Mouse (Mus musculus) midbrain, embryonic 13.5 days (tissue): ENCODE measurements around the gene Zfp189. TPM values are rescaled to one million over a fixed set of nuclear protein-coding genes. Genes with fewer than 3 reads are reported as not detected.
"Not testable (repeated sequence)": the region's sequence is repeated elsewhere in the genome, so short reads cannot be mapped to it uniquely, and the experiment has no call there.

Experiments used
- ATAC-seq: fragments of 200-750 bp; cut with Nextera tagmentation; 2 replicates; pipeline ENCODE4 v1.8.0; 2017; ENCODE audit warnings: mild to moderate bottlenecking, moderate TSS enrichment, moderate library complexity
- H3K27ac ChIP-seq: fragments of 300-500 bp; sonication (generic); 2 replicates; pipeline ENCODE4 v1.5.1; 2015; ENCODE audit warnings: inconsistent platforms, mild to moderate bottlenecking, moderate library complexity
- H3K27me3 ChIP-seq: fragments of 300-500 bp; sonication (generic); 2 replicates; pipeline ENCODE4 v1.6.1; 2015; ENCODE audit warnings: mild to moderate bottlenecking, inconsistent platforms
- H3K36me3 ChIP-seq: fragments of 300-500 bp; sonication (generic); 2 replicates; pipeline ENCODE4 v1.6.1; 2015; ENCODE audit warnings: mild to moderate bottlenecking, inconsistent platforms
- H3K4me1 ChIP-seq: fragments of 300-500 bp; sonication (generic); replicated peaks from 2 replicates; pipeline ENCODE4 v1.6.1; 2015; ENCODE audit warnings: inconsistent platforms
- H3K4me2 ChIP-seq: fragments of 300-500 bp; sonication (generic); replicated peaks from 2 replicates; pipeline ENCODE4 v1.6.1; 2015; ENCODE audit warnings: moderate library complexity, mild to moderate bottlenecking, inconsistent platforms
- H3K4me3 ChIP-seq: fragments of 300-500 bp; sonication (generic); replicated peaks from 2 replicates; pipeline ENCODE4 v1.5.1; 2015; ENCODE audit warnings: mild to moderate bottlenecking, inconsistent platforms
- H3K9ac ChIP-seq: fragments of 300-500 bp; sonication (generic); replicated peaks from 2 replicates; pipeline ENCODE4 v1.6.1; 2015; ENCODE audit warnings: mild to moderate bottlenecking, inconsistent platforms
- H3K9me3 ChIP-seq: fragments of 300-500 bp; sonication (generic); 2 replicates; pipeline ENCODE4 v1.6.1; 2016; ENCODE audit warnings: mild to moderate bottlenecking, inconsistent platforms
- WGBS: fragments of 180-500 bp; shearing (Covaris S2); methylation state at CpG from one replicate; pipeline ENCODE4 v1.1.7; 2015; 5-methylcytosine and 5-hydroxymethylcytosine counted together
- polyA plus RNA-seq: library from polyadenylated mRNA; unstranded; fragments of >200 nt; fragmentation: Nextera tagmentation; extraction: Ambion mirVana; gene quantifications from 2 replicates; pipeline ENCODE4 v1.2.1, GENCODE M21; 2015

Zfp189 gene
- polyA plus RNA-seq, 1 experiment from 2014 or later, result 15.2 TPM

DNA sequence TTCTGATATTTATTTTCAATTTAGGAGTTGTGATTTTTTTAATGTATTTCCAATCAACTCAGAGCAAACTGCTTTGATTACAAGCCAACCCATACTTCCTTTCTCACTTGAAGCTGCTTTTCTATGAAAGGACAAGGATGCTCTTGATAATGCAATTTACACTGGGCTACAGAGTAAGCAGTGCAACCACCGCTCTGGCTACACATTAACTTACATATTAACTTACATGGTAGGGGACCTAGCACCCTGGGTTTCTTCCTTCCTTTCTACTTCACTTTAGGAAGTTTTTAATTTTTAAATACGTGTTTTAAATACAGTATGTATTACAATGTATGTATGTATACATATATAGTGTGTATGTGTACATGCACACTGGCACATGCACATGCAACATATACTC is 11.8 kb upstream of the Zfp189 start:
- peaks cover 22% of the 10 kb centered on the region for H3K36me3 ChIP-seq
- H3K4me3 ChIP-seq, result no peak overlapping the region
- no peak overlapping the region for H3K4me2 ChIP-seq
- no peak overlapping the region for H3K27ac ChIP-seq
- H3K4me1 ChIP-seq, result no peaks in the 10 kb centered on the region
- no peak for ATAC-seq
- 95% methylated on average over 2 of the region's 2 CpGs for WGBS
- H3K27me3 ChIP-seq, result no peaks in the 10 kb centered on the region
- H3K9ac ChIP-seq, result no peak overlapping the region
- no peaks in the 10 kb centered on the region for H3K9me3 ChIP-seq

- not testable (repeated sequence) for H3K9ac ChIP-seq, H3K9me3 ChIP-seq, H3K27me3 ChIP-seq, H3K4me2 ChIP-seq, ATAC-seq, H3K4me1 ChIP-seq, H3K4me3 ChIP-seq, H3K27ac ChIP-seq
- WGBS, result 100% methylated on average over 1 of the region's 1 CpGs
- peaks cover 26% of the 10 kb centered on the region for H3K36me3 ChIP-seq
Observed at GRCm38 (mm10) chr4:49510236-49510835, 10.6 kb upstream of the Zfp189 start.

DNA sequence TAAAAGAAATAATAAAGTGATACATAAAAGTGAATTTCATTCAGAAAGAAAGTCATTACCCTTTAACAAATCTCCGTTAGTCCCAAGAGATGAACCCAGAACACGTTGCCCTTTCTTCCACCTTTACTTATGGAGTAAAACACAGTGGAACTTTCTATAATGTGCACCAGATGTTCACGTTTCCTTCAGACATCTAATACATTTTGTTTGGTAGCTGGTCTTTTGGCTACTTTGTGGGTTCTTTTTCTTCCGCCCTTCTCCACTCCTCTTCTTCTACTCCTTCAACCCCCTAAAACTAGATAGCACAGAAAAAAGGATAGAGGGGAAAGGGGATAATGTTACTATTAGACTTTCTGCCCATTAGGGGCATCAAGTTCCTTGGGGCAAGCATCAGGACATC is 8.3 kb upstream of the Zfp189 start:
- WGBS, result 95% methylated on average over 4 of the region's 4 CpGs
- Histone ChIP-seq H3K9ac (no peak overlapping the region), H3K4me1 (no peaks in the 10 kb centered on the region), H3K4me3 (no peak overlapping the region), H3K36me3 (peaks cover 26% of the 10 kb centered on the region), H3K4me2 (no peak overlapping the region), H3K9me3 (no peaks in the 10 kb centered on the region), H3K27me3 (no peaks in the 10 kb centered on the region), H3K27ac (no peak overlapping the region)
- ATAC-seq, result no peak

DNA sequence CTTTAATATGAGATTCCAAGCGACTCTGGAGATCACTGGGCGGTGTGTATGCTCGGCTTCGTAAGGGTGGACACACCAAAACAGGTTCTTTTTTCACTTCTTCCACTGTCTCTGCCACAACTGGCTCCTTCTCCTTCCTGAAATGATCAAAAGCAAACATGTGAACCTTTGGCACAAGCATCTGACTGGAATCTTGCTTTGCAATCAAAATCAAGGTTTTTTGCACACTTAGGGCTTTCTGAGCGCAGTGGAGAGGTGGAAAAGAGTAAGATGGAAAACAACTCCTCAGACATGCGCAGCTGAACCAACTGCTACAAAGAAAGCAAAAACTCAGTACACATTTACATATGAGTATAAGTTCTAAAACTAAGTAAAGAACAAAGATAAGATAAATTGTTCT is 6.5 kb upstream of the Zfp189 start:
- no peak for ATAC-seq
- no peaks in the 10 kb centered on the region for H3K27me3 ChIP-seq
- H3K9me3 ChIP-seq, result no peaks in the 10 kb centered on the region
- H3K4me2 ChIP-seq, result no peak overlapping the region
- no peak overlapping the region for H3K9ac ChIP-seq
- no peak overlapping the region for H3K27ac ChIP-seq
- no peak overlapping the region for H3K4me3 ChIP-seq
- H3K4me1 ChIP-seq, result peaks cover 9% of the 10 kb centered on the region
- H3K36me3 ChIP-seq, result peaks cover 26% of the 10 kb centered on the region
- WGBS, result 96% methylated on average over 6 of the region's 6 CpGs

GRCm38 (mm10) chr4:49519476-49519875 is 1.5 kb upstream of the Zfp189 start:
- no peak for ATAC-seq
- Histone ChIP-seq H3K36me3 (peaks cover 19% of the 10 kb centered on the region), H3K4me3 (peak overlapping the region; percentile 17; the same call in 1 of the 2 replicates), H3K27ac (no peak overlapping the region), H3K9ac (no peak overlapping the region), H3K27me3 (no peaks in the 10 kb centered on the region), H3K9me3 (no peaks in the 10 kb centered on the region), H3K4me2 (peak overlapping the region; percentile 35), H3K4me1 (peaks cover 32% of the 10 kb centered on the region)
- WGBS, result 85% methylated on average over 5 of the region's 5 CpGs

DNA sequence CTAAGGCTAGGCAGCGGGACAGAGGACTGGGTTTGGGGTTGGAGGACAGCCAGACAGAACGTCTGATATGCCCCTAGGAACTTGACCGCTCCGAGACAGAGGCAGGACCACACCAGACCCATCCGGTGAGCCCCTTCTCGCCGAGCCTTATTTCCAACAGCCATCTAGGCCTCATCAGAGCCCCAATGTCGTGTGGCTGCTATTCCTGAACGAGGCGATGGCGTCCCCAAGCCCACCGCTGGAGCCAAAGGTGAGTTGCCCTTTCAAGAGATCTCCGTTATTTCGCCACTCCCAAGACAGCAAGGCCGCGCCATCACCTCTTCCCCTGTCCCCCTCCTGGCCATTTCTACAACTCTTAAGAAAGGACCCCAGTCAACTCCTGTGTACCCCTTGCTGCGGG is 370 bp downstream of the Zfp189 start:
- ATAC-seq, result no peak

GRCm38 (mm10) chr4:49522576-49522975 is 1.6 kb downstream of the Zfp189 start:
- Histone ChIP-seq H3K9ac (no peak overlapping the region), H3K27ac (no peak overlapping the region), H3K4me2 (peak overlapping the region; percentile 68), H3K9me3 (no peaks in the 10 kb centered on the region), H3K4me3 (0 out of 2 replicates have a peak overlapping the region, but pooled peaks have one; percentile 67), H3K36me3 (peaks cover 32% of the 10 kb centered on the region), H3K27me3 (no peaks in the 10 kb centered on the region), H3K4me1 (peaks cover 32% of the 10 kb centered on the region)
- WGBS, result 83% methylated on average over 9 of the region's 9 CpGs
- ATAC-seq, result no peak

More for the DNA sequence above, 370 bp downstream of the Zfp189 start:
- H3K4me1 ChIP-seq, result peaks cover 32% of the 10 kb centered on the region
- H3K27me3 ChIP-seq, result no peaks in the 10 kb centered on the region
- H3K9ac ChIP-seq, result peak overlapping the region; percentile 78
- no peaks in the 10 kb centered on the region for H3K9me3 ChIP-seq
- H3K4me3 ChIP-seq, result peak overlapping the region; percentile 67
- peak overlapping the region; percentile 68 for H3K4me2 ChIP-seq
- H3K27ac ChIP-seq, result 0 out of 2 replicates have a peak overlapping the region, but pooled peaks have one; percentile 11
- under 1% methylated on average over 17 of the region's 17 CpGs for WGBS
- peaks cover 29% of the 10 kb centered on the region for H3K36me3 ChIP-seq

DNA sequence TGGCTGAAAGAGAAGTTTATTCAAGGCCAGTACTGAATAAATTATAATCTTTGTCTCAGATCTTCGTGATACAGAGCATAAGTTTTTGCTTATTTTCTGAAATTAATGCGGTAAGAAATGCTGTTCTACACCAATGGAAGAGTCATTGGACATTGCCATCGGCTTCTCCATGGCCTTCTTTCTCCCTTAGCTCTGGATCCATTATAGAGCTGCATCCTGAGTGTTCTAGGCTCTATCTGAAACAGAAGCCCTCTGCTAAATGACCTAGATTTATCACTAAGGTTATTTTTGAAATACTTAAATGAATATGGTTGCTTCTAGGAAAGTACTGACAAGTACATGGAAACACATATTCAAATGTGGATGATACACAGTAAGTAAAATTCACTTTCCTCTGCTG is 14.1 kb downstream of the Zfp189 start:
- Histone ChIP-seq H3K4me1 (no peaks in the 10 kb centered on the region), H3K4me3 (no peak overlapping the region), H3K27me3 (no peaks in the 10 kb centered on the region), H3K9me3 (0 out of 2 replicates have a peak, but pooled peaks cover 3% of the 10 kb centered on the region), H3K36me3 (peaks cover 24% of the 10 kb centered on the region), H3K9ac (no peak overlapping the region), H3K27ac (no peak overlapping the region), H3K4me2 (no peak overlapping the region)
- 90% methylated on average over 3 of the region's 3 CpGs for WGBS
- no peak for ATAC-seq

DNA sequence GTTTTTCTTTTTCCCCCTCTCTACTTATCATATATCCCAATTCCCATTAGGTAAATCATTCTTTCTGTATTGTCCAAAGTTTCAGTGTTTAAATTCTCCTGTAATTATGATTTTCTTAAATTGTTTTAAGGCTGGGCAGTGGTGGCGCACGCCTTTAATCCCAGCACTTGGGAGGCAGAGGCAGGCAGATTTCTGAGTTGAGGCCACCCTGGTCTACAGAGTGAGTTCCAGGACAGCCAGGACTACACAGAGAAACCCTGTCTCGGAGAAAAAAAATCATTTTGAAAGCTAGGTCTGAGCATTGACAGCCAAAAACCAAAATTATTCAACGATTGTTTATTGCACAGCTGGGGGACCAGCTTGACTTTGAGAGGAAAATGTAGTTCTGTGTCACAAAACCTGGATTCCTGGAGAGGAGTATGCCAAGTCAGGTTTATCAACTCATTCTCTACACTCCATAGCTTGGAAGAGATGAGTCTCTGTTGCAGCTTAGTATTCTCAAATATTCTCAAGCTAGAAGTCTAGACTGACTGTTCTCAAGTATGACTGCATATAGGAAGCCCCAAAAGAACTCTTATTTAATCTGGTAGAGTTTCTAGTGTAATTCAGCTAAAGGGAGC is 14.8 kb downstream of the Zfp189 start:
- Histone ChIP-seq H3K36me3 (peaks cover 17% of the 10 kb centered on the region), H3K4me3 (no peak overlapping the region), H3K27me3 (no peaks in the 10 kb centered on the region), H3K4me2 (no peak overlapping the region), H3K4me1 (no peaks in the 10 kb centered on the region), H3K9me3 (no peaks in the 10 kb centered on the region), H3K27ac (no peak overlapping the region), H3K9ac (no peak overlapping the region)
- 92% methylated on average over 4 of the region's 4 CpGs for WGBS
- no peak for ATAC-seq

- H3K9ac ChIP-seq, result no peak overlapping the region
- WGBS, result 79% methylated on average over 4 of the region's 4 CpGs
- H3K27ac ChIP-seq, result no peak overlapping the region
- peaks cover 13% of the 10 kb centered on the region for H3K36me3 ChIP-seq
- no peaks in the 10 kb centered on the region for H3K9me3 ChIP-seq
- no peaks in the 10 kb centered on the region for H3K27me3 ChIP-seq
- no peaks in the 10 kb centered on the region for H3K4me1 ChIP-seq
- no peak overlapping the region for H3K4me2 ChIP-seq
- no peak for ATAC-seq
- H3K4me3 ChIP-seq, result no peak overlapping the region
Observed at GRCm38 (mm10) chr4:49536671-49537070, 15.7 kb downstream of the Zfp189 start.

- Histone ChIP-seq H3K9me3 (no peaks in the 10 kb centered on the region), H3K36me3 (no peaks in the 10 kb centered on the region), H3K27ac (no peak overlapping the region), H3K27me3 (no peaks in the 10 kb centered on the region), H3K9ac (no peak overlapping the region), H3K4me3 (no peak overlapping the region), H3K4me1 (no peaks in the 10 kb centered on the region), H3K4me2 (no peak overlapping the region)
- WGBS, result 77% methylated on average over 6 of the region's 6 CpGs
- ATAC-seq, result no peak
Observed at GRCm38 (mm10) chr4:49539665-49540064, 18.7 kb downstream of the Zfp189 start.

GRCm38 (mm10) chr4:49540966-49541365 is 20.0 kb downstream of the Zfp189 start:
- no peak overlapping the region for H3K4me3 ChIP-seq
- no peak overlapping the region for H3K27ac ChIP-seq
- H3K4me1 ChIP-seq, result no peaks in the 10 kb centered on the region
- ATAC-seq, result no peak
- no peaks in the 10 kb centered on the region for H3K36me3 ChIP-seq
- H3K27me3 ChIP-seq, result no peaks in the 10 kb centered on the region
- H3K4me2 ChIP-seq, result no peak overlapping the region
- 87% methylated on average over 3 of the region's 3 CpGs for WGBS
- H3K9ac ChIP-seq, result no peak overlapping the region
- H3K9me3 ChIP-seq, result no peaks in the 10 kb centered on the region

DNA sequence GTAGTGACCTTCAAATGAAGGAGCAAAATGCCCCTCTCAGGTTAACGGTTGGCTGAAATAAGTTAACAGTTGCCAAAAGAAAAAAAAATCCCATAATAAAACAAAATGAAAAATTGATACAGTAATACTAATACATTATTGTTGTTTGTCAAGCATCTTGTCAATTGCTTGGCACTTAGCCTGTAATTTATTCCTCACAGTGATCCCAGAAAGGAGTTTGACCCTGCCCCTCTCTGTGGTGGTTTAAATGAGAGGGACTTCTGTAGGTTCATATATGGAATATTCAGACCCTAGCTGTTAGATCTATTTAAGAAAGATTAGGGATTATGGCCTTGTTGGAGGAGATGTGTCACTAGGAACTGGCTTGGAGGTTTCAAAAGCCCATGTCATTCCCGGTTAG is 25.1 kb downstream of the Zfp189 start:
- Histone ChIP-seq H3K36me3 (no peaks in the 10 kb centered on the region), H3K4me3 (no peak overlapping the region), H3K4me2 (no peak overlapping the region), H3K27me3 (no peaks in the 10 kb centered on the region), H3K9ac (no peak overlapping the region), H3K9me3 (no peaks in the 10 kb centered on the region), H3K27ac (no peak overlapping the region), H3K4me1 (no peaks in the 10 kb centered on the region)
- 94% methylated on average over 2 of the region's 2 CpGs for WGBS
- ATAC-seq, result no peak
